Mouse (Mus musculus): Measurements from ENCODE around the gene Dirc2. TPM values are rescaled to one million over a fixed set of nuclear protein-coding genes. Genes with fewer than 3 reads are reported as not detected.

Dirc2 gene
- polyA plus RNA-seq, 1 experiment from 2014 or later: 4.9 TPM

DNA sequence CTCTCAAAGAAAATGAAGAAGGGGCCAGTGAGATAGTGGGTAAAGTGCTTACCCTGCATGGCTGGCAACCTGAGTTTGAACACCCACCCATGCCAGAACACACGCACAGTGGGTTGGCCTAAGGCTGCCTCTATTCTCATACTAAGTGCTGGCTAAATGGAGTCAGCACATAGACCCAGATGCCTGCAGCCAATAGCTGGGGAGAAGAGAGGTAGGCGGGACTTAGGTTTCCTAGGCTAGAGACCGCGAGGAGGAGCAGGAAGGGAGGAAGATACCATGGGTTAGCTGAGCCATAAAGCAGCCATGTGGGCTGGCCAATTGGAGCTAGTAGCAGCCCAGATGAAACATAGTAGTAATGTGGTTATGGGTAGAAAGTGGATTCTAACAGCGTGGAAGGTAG, 3.4 kb upstream of the Dirc2 start:
- Histone ChIP-seq H3K9ac (0 out of 2 replicates have a peak overlapping the region, but pooled peaks have one; percentile 97), H3K9me3 (replicated peaks) (no peaks in the 10 kb centered on the region), H3K4me2 (peak overlapping the region; percentile 95), H3K4me1 (replicated peaks) (peaks cover 46% of the 10 kb centered on the region), H3K27ac (0 out of 2 replicates have a peak overlapping the region, but pooled peaks have one; percentile 16), H3K27me3 (no peaks in the 10 kb centered on the region), H3K36me3 (peaks cover 7% of the 10 kb centered on the region; the same call in 1 of the 2 replicates), H3K4me3 (replicated peaks) (0 out of 2 replicates have a peak overlapping the region, but pooled peaks have one; percentile 74)
- 67% methylated on average over 5 of the region's 5 CpGs for WGBS (ENCODE audit: insufficient replicate concordance)
- peak; percentile 31 for DNase-seq
- ATAC-seq (ENCODE audit: low read depth): peak; percentile 28; the same call in 1 of the 2 replicates

DNA sequence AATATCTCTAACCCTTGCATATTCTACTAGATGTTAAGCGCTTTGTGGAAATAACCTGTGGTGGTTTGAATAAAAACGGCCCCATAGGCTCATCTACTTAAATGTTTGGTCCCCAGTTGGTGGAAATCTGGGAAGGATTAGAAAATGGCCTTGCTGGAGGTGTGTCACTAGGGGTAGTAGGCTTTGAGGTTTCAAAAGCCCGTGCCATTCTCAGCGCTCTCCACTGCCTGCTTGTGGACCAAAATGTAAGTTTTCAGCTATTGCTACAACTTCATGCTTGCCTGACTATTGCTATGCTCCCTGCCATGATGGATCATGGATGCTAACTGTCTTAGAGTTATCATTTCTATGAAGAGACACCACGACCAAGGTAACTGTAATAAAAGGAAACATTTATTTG, 2.5 kb upstream of the Dirc2 start:
- 71% methylated on average over 5 of the region's 5 CpGs for WGBS (ENCODE audit: insufficient replicate concordance)
- H3K9ac ChIP-seq: peak overlapping the region; percentile 97
- H3K36me3 ChIP-seq: peaks cover 7% of the 10 kb centered on the region; the same call in 1 of the 2 replicates
- ATAC-seq (ENCODE audit: low read depth): no peak
- DNase-seq: no peak
- peak overlapping the region; percentile 16 for H3K27ac ChIP-seq
- peak overlapping the region; percentile 95 for H3K4me2 ChIP-seq
- H3K4me1 ChIP-seq (replicated peaks): peaks cover 56% of the 10 kb centered on the region
- H3K4me3 ChIP-seq (replicated peaks): peak overlapping the region; percentile 74
- H3K9me3 ChIP-seq (replicated peaks): no peaks in the 10 kb centered on the region
- H3K27me3 ChIP-seq: no peaks in the 10 kb centered on the region

DNA sequence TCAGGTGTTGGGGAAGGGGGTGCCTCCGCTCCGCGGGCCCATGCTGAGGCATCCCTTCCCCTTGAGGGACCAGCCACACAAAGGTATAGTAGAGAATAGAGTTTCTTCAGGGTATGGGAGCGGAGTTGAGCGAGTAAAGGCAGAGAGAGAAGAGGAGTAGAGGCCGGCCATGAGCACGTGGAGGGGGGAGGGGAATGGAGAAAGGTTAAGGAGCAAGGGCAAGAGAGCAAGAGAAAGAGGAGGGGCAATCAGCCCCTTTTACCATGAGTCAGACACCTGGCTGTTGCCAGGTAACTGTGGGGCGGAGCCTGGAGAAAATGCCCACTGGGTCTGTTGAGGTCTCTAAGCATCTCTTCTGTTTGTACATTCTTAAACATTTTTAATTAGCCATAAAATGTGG, 2.0 kb upstream of the Dirc2 start:
- H3K4me3 ChIP-seq (replicated peaks): peak overlapping the region; percentile 74
- DNase-seq: no peak
- 34% methylated on average over 8 of the region's 8 CpGs for WGBS (ENCODE audit: insufficient replicate concordance)
- H3K4me1 ChIP-seq (replicated peaks): peaks cover 61% of the 10 kb centered on the region
- no peaks in the 10 kb centered on the region for H3K27me3 ChIP-seq
- peak overlapping the region; percentile 95 for H3K4me2 ChIP-seq
- peaks cover 7% of the 10 kb centered on the region; the same call in 1 of the 2 replicates for H3K36me3 ChIP-seq
- no peaks in the 10 kb centered on the region for H3K9me3 ChIP-seq (replicated peaks)
- ATAC-seq (ENCODE audit: low read depth): no peak
- peak overlapping the region; percentile 94 for H3K27ac ChIP-seq
- peak overlapping the region; percentile 97 for H3K9ac ChIP-seq

DNA sequence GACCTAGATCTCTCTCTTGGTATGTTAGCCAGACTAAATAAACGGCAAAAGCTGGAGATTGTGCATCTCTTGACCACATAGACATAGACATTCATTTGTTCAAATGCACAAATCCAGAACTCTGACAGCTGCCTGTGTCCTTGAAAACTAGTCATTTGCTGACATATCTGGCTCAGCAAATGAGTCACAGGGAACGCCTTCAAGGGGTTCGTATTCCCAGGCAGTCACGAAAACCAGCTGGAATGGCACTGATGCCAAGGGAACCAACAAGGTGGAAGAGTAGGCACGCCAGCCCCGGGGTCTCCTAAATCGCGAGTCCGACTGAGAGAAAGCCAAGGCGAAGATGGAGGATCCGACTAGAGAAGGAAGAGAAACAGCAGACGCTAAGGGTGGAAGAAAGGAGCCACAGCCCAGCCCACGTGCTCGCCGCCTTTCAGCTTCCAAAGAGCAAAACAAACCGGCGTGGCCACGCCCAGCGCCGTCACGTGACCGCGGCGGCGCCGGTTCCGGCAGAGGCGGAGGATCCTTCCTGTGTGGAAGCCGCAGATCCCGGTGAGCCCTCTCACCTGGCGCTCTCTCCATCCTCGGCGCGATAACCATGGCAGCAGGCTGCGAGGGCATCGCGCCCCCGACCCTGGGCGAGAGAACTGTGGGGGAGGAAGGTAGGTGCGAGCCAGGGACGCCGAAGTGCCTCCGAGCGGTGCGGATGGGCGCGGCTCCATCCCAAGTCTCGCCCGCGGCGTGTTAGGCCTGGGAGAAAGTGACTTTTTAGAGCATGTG, 912 bp upstream of the Dirc2 start, which contains the start of gene Hspbap1:
Gene Hspbap1 (plus strand): TSS at position 498 of the 780 bp plus-strand sequence.
- Histone ChIP-seq H3K4me2 (peak within 1 kb of the TSS; percentile 95), H3K27me3 (no peaks in the 10 kb centered on the region), H3K36me3 (peaks cover 7% of the 10 kb centered on the region; the same call in 1 of the 2 replicates), H3K9ac (peak within 1 kb of the TSS; percentile 97), H3K27ac (peak within 1 kb of the TSS; percentile 94), H3K9me3 (replicated peaks) (no peaks in the 10 kb centered on the region), H3K4me3 (replicated peaks) (peak within 1 kb of the TSS; percentile 74), H3K4me1 (replicated peaks) (peaks cover 70% of the 10 kb centered on the region)
- DNase-seq: peak; percentile 86
- peak; percentile 77 for ATAC-seq (ENCODE audit: low read depth)
- under 1% methylated on average over 51 of the region's 51 CpGs for WGBS (ENCODE audit: insufficient replicate concordance)

DNA sequence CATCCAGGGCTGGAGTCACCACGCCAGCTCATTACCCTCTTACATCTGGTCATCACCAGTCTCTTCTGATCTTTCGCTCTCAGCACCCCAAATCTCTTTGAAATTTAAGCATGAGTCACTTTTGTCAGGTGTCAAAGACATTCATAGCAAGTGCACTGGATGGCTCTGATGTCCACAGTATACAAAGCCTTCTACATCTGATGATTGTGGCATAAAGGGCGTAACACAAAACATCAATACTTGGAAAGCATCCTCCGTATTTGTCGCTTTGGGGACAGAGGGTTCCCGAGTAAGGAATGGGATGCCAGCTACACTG, 729 bp downstream of the Dirc2 start:
- DNase-seq (no peak), ATAC-seq (ENCODE audit: low read depth) (no peak)
- Histone ChIP-seq H3K27me3 (no peaks in the 10 kb centered on the region), H3K36me3 (peaks cover 7% of the 10 kb centered on the region; the same call in 1 of the 2 replicates), H3K4me1 (replicated peaks) (peaks cover 86% of the 10 kb centered on the region), H3K9ac (peak overlapping the region; percentile 97), H3K27ac (peak overlapping the region; percentile 94), H3K9me3 (replicated peaks) (no peaks in the 10 kb centered on the region), H3K4me2 (peak overlapping the region; percentile 95), H3K4me3 (replicated peaks) (peak overlapping the region; percentile 74)
- WGBS (ENCODE audit: insufficient replicate concordance): 32% methylated on average over 6 of the region's 6 CpGs

DNA sequence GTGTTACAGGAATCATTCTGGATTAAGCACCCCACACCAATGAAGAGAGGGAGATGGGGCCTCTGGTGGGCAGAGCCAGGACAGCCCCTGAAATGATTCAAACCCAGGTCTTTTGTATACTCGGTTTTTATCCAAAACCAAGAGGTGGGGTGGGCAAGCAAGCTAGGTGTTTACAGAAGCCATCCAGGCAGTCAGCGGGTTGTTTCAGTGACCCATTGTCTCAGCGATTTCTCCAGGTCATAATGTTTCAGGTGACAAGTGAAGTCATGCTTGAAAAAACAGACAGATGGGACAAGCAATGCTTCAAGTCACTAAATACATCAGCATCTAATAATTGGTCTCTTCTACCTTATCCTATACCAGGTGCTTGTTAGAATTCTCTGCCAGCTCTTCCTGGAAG, 2.8 kb downstream of the Dirc2 start:
- no peak overlapping the region for H3K9ac ChIP-seq
- H3K36me3 ChIP-seq: no peaks in the 10 kb centered on the region
- no peak overlapping the region for H3K4me3 ChIP-seq (replicated peaks)
- H3K4me2 ChIP-seq: 0 out of 2 replicates have a peak overlapping the region, but pooled peaks have one; percentile 95
- peaks cover 85% of the 10 kb centered on the region for H3K4me1 ChIP-seq (replicated peaks)
- ATAC-seq (ENCODE audit: low read depth) (no peak), DNase-seq (no peak)
- 71% methylated on average over 3 of the region's 3 CpGs for WGBS (ENCODE audit: insufficient replicate concordance)
- no peaks in the 10 kb centered on the region for H3K27me3 ChIP-seq
- peak overlapping the region; percentile 35; the same call in 1 of the 2 replicates for H3K27ac ChIP-seq
- H3K9me3 ChIP-seq (replicated peaks): no peaks in the 10 kb centered on the region

DNA sequence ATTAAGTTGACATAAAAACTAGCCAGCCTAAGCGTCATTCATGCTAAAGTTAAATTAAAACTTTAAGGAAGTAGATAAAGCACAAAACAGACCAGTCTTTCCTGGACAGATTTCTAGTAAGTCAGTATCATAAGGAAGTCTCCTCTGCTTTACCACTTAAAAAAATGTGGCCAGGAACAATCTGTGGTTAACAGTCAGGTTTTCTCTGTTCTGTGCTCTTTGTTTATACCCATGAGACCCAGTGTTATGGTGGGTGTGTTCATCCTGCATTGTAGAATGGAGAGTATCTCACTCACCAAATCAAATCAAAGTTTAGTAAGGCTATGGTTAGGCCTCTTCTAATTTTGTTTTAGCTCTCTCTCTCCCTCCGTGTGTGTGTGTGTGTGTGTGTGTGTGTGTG, 3.7 kb downstream of the Dirc2 start:
- H3K4me1 ChIP-seq (replicated peaks): peaks cover 83% of the 10 kb centered on the region
- H3K9ac ChIP-seq: 0 out of 2 replicates have a peak overlapping the region, but pooled peaks have one; percentile 3
- ATAC-seq (ENCODE audit: low read depth): no peak
- no peak overlapping the region for H3K4me2 ChIP-seq
- DNase-seq: no peak
- no peaks in the 10 kb centered on the region for H3K27me3 ChIP-seq
- WGBS (ENCODE audit: insufficient replicate concordance): 31% methylated on average over 2 of the region's 2 CpGs
- H3K36me3 ChIP-seq: no peaks in the 10 kb centered on the region
- H3K27ac ChIP-seq: peak overlapping the region; percentile 81
- no peak overlapping the region for H3K4me3 ChIP-seq (replicated peaks)
- no peaks in the 10 kb centered on the region for H3K9me3 ChIP-seq (replicated peaks)

DNA sequence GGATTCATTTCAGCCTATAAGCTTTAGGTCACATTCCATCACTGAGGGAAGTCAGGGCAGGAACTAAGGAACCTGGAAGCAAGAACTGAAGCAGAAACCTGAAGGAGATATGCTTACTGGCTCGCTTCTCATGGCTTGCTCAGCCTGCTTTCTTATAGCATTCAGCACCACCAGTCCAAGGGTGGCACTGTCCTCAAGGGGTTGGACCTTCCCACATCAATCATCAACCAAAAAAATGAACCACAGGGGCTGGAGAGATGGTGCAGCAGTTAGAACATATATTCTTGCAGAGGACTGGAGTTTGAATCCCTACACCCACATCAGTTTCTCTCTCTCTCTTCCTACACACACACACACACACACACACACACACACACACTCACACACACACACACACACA, 4.2 kb downstream of the Dirc2 start:
- peaks cover 86% of the 10 kb centered on the region for H3K4me1 ChIP-seq (replicated peaks)
- no peaks in the 10 kb centered on the region for H3K9me3 ChIP-seq (replicated peaks)
- peak overlapping the region; percentile 67 for H3K4me2 ChIP-seq
- peak overlapping the region; percentile 56; the same call in 1 of the 2 replicates for H3K9ac ChIP-seq
- no peak overlapping the region for H3K4me3 ChIP-seq (replicated peaks)
- DNase-seq: no peak
- no peaks in the 10 kb centered on the region for H3K36me3 ChIP-seq
- no peak for ATAC-seq (ENCODE audit: low read depth)
- H3K27ac ChIP-seq: peak overlapping the region; percentile 81
- no peaks in the 10 kb centered on the region for H3K27me3 ChIP-seq
- 19% methylated on average over 1 of the region's 1 CpGs for WGBS (ENCODE audit: insufficient replicate concordance)

DNA sequence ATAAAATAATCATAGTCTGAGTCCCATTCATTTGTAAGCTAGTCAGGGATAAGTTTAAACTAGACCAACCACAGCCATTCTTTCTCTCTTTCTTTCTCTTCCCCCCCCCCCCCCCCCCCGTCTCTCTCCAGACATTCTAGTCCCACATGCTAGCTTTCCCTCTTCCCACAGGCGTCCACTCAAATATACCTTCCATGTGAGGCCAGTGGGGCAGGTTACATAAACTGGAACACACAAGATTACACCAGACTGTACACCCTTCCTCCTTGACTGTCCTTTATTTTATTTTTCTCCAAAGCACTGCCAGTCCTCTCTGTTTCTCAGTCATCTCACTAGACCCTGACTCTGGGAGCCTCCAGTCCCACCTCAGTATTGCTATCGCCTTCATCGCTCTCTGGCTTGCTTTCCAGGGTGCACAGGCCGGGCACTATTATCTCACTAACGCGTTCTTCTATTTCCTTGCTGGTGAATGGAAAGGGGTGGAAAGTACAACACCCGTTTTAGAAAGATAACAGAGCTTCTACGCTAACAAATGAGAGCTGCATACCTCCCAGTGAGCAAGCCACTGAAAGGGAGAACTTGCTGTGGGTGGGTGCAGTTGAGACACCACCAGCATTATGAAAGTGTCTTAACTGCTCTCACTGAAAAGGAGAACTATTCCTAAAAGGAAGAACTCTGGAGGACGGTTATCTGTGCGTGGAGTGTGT, 5.4 kb downstream of the Dirc2 start:
- H3K27me3 ChIP-seq: no peaks in the 10 kb centered on the region
- peak overlapping the region; percentile 39 for H3K4me3 ChIP-seq (replicated peaks)
- H3K4me2 ChIP-seq: peak overlapping the region; percentile 67
- no peaks in the 10 kb centered on the region for H3K9me3 ChIP-seq (replicated peaks)
- H3K36me3 ChIP-seq: no peaks in the 10 kb centered on the region
- ATAC-seq (ENCODE audit: low read depth) (peak; percentile 93), DNase-seq (peak; percentile 73)
- 12% methylated on average over 11 of the region's 11 CpGs for WGBS (ENCODE audit: insufficient replicate concordance)
- peaks cover 88% of the 10 kb centered on the region for H3K4me1 ChIP-seq (replicated peaks)
- H3K27ac ChIP-seq: peak overlapping the region; percentile 95
- H3K9ac ChIP-seq: peak overlapping the region; percentile 61

DNA sequence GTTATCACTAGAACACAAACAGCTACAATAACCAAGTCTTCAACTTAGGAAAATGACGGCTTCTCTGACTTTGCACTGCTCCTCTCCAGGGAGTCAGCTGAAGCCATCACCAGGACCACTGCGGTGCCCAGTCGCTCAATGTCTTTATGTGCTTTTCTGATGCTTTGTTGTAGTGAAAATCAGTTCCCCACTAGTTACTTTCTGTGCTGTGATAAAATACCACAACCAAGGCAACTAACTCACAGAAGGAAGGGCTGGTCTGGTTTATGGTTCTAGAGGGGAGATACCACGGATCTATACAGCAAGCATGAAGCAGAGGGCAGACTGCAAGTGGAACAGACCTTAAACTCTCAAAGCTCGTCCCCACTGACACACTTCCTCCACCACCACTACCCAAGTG, 9.8 kb downstream of the Dirc2 start:
- ATAC-seq (ENCODE audit: low read depth): no peak
- H3K4me1 ChIP-seq (replicated peaks): peaks cover 78% of the 10 kb centered on the region

DNA sequence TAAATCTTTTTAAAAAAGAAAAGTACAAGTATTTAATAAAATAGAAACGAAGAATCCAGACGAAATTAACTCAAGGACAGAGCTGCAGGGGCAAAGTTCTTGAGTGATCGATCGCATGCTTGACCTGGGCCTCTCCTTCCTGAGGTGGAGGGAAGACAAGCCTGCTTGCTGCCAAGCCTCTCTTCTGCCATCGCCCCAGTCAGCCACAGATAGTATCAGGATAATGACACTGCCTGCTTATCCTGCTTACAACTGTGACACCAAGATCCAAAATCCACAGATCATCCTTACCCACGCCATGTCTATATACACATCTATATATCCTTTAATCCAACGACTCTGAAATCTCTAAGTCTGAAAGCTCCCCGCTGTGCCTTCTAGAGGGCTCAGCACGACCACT, 12.5 kb downstream of the Dirc2 start:
- 64% methylated on average over 9 of the region's 9 CpGs for WGBS (ENCODE audit: insufficient replicate concordance)
- DNase-seq: no peak
- H3K4me1 ChIP-seq (replicated peaks): peaks cover 53% of the 10 kb centered on the region
- H3K9me3 ChIP-seq (replicated peaks): no peaks in the 10 kb centered on the region
- H3K27me3 ChIP-seq: no peaks in the 10 kb centered on the region
- no peak overlapping the region for H3K9ac ChIP-seq
- peak; percentile 55; the same call in 1 of the 2 replicates for ATAC-seq (ENCODE audit: low read depth)
- H3K4me2 ChIP-seq: no peak overlapping the region
- peak overlapping the region; percentile 61 for H3K27ac ChIP-seq
- no peaks in the 10 kb centered on the region for H3K36me3 ChIP-seq
- no peak overlapping the region for H3K4me3 ChIP-seq (replicated peaks)

More for the DNA sequence above, 9.8 kb downstream of the Dirc2 start:
- DNase-seq: no peak
- H3K9me3 ChIP-seq (replicated peaks): no peaks in the 10 kb centered on the region
- peak overlapping the region; percentile 13; the same call in 1 of the 2 replicates for H3K27ac ChIP-seq
- no peaks in the 10 kb centered on the region for H3K27me3 ChIP-seq
- no peak overlapping the region for H3K4me3 ChIP-seq (replicated peaks)
- 59% methylated on average over 5 of the region's 5 CpGs for WGBS (ENCODE audit: insufficient replicate concordance)
- H3K9ac ChIP-seq: no peak overlapping the region
- H3K4me2 ChIP-seq: no peak overlapping the region
- H3K36me3 ChIP-seq: no peaks in the 10 kb centered on the region
